18 mouse cellular contexts compared by ENCODE assay signal in genomic region chr13:71138745-71139312, GRCm38 (mm10).
DNase-seq lines count a peak whose midpoint lies in the region; ATAC-seq lines count a peak whose summit lies in the region.
"Had no signal": no experiment of that assay in that cellular context is flagged by ENCODE, and none has a peak within 500 bp of the region (broad histone marks: within the 10 kb centered on the region; RNA-seq: fewer than 3 reads in every experiment).

No protein-coding gene starts in this region.

- no peak overlapping the region for H3K27ac ChIP-seq in hindbrain, embryonic 12.5 days
- no peak overlapping the region for H3K27ac ChIP-seq in hindbrain, embryonic 14.5 days
- no peak overlapping the region for H3K27ac ChIP-seq in forebrain, embryonic 13.5 days
- no peak overlapping the region; the same call in 1 of the 2 replicates for H3K27ac ChIP-seq in midbrain, embryonic 13.5 days
- H3K27ac ChIP-seq: intestine, embryonic 15.5 days; kidney, postnatal 0 days; macrophage had no signal

- peak; percentile 63 for ATAC-seq in hindbrain, embryonic 12.5 days (ENCODE audit: low FRiP score)
- ATAC-seq in hindbrain, embryonic 14.5 days (ENCODE audit: low FRiP score), result no peak; the same call in 1 of the 2 replicates
- ATAC-seq in forebrain, embryonic 13.5 days, result peak; percentile 91
- ATAC-seq in midbrain, embryonic 13.5 days, result peak; percentile 77
- ATAC-seq: intestine, embryonic 15.5 days had no signal

- DNase-seq in hindbrain, embryonic 14.5 days (ENCODE audit: low spot score), result no peak
- DNase-seq in retina, embryonic 14.5 days (ENCODE audit: low spot score), result peak; percentile 48
- no peak for DNase-seq in testis, postnatal 10 days (ENCODE audit: low spot score)
- DNase-seq in thymus, postnatal 4 days, result no peak
- DNase-seq in thymus, adult 18-20 months, result no peak
- DNase-seq: cerebellum, adult 8-10 months; heart, adult 18-20 months; heart, postnatal 14 days; lung, adult 2 months; right cerebral cortex, postnatal 4 days; thymus, adult 2 months had no signal

- H3K4me1 ChIP-seq in hindbrain, embryonic 12.5 days, result peaks cover 15% of the 10 kb centered on the region
- peaks cover 16% of the 10 kb centered on the region for H3K4me1 ChIP-seq in hindbrain, embryonic 14.5 days (replicated peaks; ENCODE audit: control insufficient read depth, insufficient read depth, low read length)
- H3K4me1 ChIP-seq in forebrain, embryonic 13.5 days, result peaks cover 24% of the 10 kb centered on the region; the same call in 1 of the 2 replicates
- peaks cover 25% of the 10 kb centered on the region for H3K4me1 ChIP-seq in midbrain, embryonic 13.5 days (replicated peaks)
- H3K4me1 ChIP-seq: intestine, embryonic 15.5 days had no signal

- no peaks in the 10 kb centered on the region for H3K27me3 ChIP-seq in hindbrain, embryonic 12.5 days
- no peaks in the 10 kb centered on the region for H3K27me3 ChIP-seq in hindbrain, embryonic 14.5 days (ENCODE audit: control insufficient read depth, insufficient read depth, low read length)
- H3K27me3 ChIP-seq in forebrain, embryonic 13.5 days, result peaks cover 58% of the 10 kb centered on the region
- H3K27me3 ChIP-seq in midbrain, embryonic 13.5 days, result peaks cover 18% of the 10 kb centered on the region
- H3K27me3 ChIP-seq: intestine, embryonic 15.5 days had no signal

- 37% methylated on average over 11 of the region's 11 CpGs for WGBS in hindbrain, embryonic 12.5 days
- WGBS in hindbrain, embryonic 14.5 days, result 22% methylated on average over 11 of the region's 11 CpGs
- 4% methylated on average over 11 of the region's 11 CpGs for WGBS in forebrain, embryonic 13.5 days
- 23% methylated on average over 11 of the region's 11 CpGs for WGBS in midbrain, embryonic 13.5 days

- no peak overlapping the region for H3K4me2 ChIP-seq in hindbrain, embryonic 12.5 days (replicated peaks)
- H3K4me2 ChIP-seq in hindbrain, embryonic 14.5 days (replicated peaks), result no peak overlapping the region
- peak overlapping the region; percentile 23 for H3K4me2 ChIP-seq in forebrain, embryonic 13.5 days
- no peak overlapping the region for H3K4me2 ChIP-seq in midbrain, embryonic 13.5 days (replicated peaks)
- H3K4me2 ChIP-seq: intestine, embryonic 15.5 days had no signal

- H3K9me3 ChIP-seq in hindbrain, embryonic 12.5 days (replicated peaks), result no peaks in the 10 kb centered on the region
- H3K9me3 ChIP-seq in hindbrain, embryonic 14.5 days (ENCODE audit: control insufficient read depth, low read length), result no peaks in the 10 kb centered on the region
- H3K9me3 ChIP-seq in forebrain, embryonic 13.5 days (replicated peaks), result no peaks in the 10 kb centered on the region
- H3K9me3 ChIP-seq in midbrain, embryonic 13.5 days, result no peaks in the 10 kb centered on the region
- H3K9me3 ChIP-seq: intestine, embryonic 15.5 days had no signal

- H3K4me3 ChIP-seq in hindbrain, embryonic 12.5 days, result no peak overlapping the region
- H3K4me3 ChIP-seq in hindbrain, embryonic 14.5 days (replicated peaks; ENCODE audit: low read length), result no peak overlapping the region
- H3K4me3 ChIP-seq in forebrain, embryonic 13.5 days, result no peak overlapping the region
- no peak overlapping the region for H3K4me3 ChIP-seq in midbrain, embryonic 13.5 days (replicated peaks)
- H3K4me3 ChIP-seq: intestine, embryonic 15.5 days had no signal

- no peak overlapping the region for H3K9ac ChIP-seq in hindbrain, embryonic 12.5 days
- no peak overlapping the region for H3K9ac ChIP-seq in hindbrain, embryonic 14.5 days
- H3K9ac ChIP-seq in forebrain, embryonic 13.5 days, result no peak overlapping the region
- no peak overlapping the region for H3K9ac ChIP-seq in midbrain, embryonic 13.5 days (replicated peaks)
- H3K9ac ChIP-seq: intestine, embryonic 15.5 days had no signal

- H3K36me3 ChIP-seq in hindbrain, embryonic 12.5 days, result no peaks in the 10 kb centered on the region
- no peaks in the 10 kb centered on the region for H3K36me3 ChIP-seq in hindbrain, embryonic 14.5 days (replicated peaks; ENCODE audit: control insufficient read depth, insufficient read depth)
- no peaks in the 10 kb centered on the region for H3K36me3 ChIP-seq in forebrain, embryonic 13.5 days (ENCODE audit: poor library complexity, severe bottlenecking)
- no peaks in the 10 kb centered on the region for H3K36me3 ChIP-seq in midbrain, embryonic 13.5 days
- H3K36me3 ChIP-seq: G1E; intestine, embryonic 15.5 days had no signal
